Mouse (Mus musculus) megakaryocyte, embryonic 14.5 days (primary cell): Measurements from ENCODE around the gene Fam174a. TPM values are rescaled to one million over a fixed set of nuclear protein-coding genes. Genes with fewer than 3 reads are reported as not detected.

Experiments
- H3K27me3 ChIP-seq: replicated peaks from 2 replicates; pipeline ENCODE3; 2012; ENCODE audit warnings: inconsistent platforms
- H3K36me3 ChIP-seq: replicated peaks from 2 replicates; pipeline ENCODE3; 2012; ENCODE audit warnings: low read length, inconsistent platforms, mixed read lengths
- H3K4me1 ChIP-seq: 2 replicates; pipeline ENCODE4 v1.6.1; 2012; ENCODE audit warnings: inconsistent platforms
- H3K4me3 ChIP-seq: replicated peaks from 2 replicates; pipeline ENCODE3; 2012; ENCODE audit warnings: moderate library complexity, mild to moderate bottlenecking, inconsistent platforms
- H3K9me3 ChIP-seq: 2 replicates; pipeline ENCODE4 v1.6.1; 2012; ENCODE audit warnings: inconsistent platforms
- FLI1 ChIP-seq: IDR thresholded peaks from 2 replicates; pipeline ENCODE4 v1.6.1; 2012; ENCODE audit warnings: low read length, inconsistent platforms, mixed read lengths
- GATA1 ChIP-seq: IDR thresholded peaks from 3 replicates; pipeline ENCODE4 v1.6.1; 2012; ENCODE audit warnings: mixed read lengths, low read length, inconsistent platforms, borderline replicate concordance
- polyA plus RNA-seq: library from polyadenylated mRNA; stranded (reverse); fragments of >175 nt; gene quantifications from 2 replicates; pipeline ENCODE4 v1.2.3, GENCODE M21; 2012; ENCODE audit warnings: low replicate concordance; ENCODE audit not compliant: insufficient read depth

Fam174a gene
- polyA plus RNA-seq, 1 experiment = 49.7 TPM

DNA sequence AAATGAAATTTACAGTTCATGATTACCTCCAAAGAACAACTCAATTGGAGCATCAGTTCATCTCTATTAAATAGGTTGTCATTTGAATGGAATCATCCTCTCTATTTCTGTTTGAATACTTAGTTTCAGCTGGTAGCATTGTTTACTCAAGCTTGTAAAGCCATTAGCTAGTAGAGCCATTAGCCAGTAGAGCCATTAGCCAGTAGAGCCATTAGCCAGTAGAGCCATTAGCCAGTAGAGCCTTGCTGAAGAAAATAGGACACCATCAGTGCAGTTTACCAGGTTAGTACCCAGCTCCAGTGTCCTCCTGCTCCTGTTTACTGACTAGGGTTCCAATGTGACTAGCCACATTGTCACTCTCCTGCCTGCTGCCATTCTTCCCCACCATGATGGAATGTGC lies 13.4 kb downstream of the Fam174a start:
- H3K4me3 ChIP-seq = no peak overlapping the region
- no peak for TF ChIP-seq FLI1
- TF ChIP-seq GATA1 = no peak

DNA sequence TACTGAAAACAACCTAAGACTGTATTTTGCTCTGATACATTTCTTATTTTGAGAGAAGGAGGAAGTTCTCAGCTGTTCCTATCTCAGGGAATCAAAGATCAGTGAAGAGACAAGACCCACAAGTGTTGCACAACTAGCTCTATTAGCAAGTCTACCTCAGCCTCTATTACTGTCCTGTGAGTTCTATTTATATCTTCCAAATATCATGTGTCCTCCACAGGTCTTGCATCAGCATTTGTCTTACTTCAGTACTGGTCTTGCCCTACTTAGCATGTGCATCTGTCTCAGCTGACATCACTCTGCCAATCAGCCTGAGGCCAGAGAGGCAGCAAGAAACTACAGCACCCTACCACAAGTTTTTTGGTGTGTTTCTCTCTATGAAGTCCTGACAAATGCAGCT lies 26.2 kb downstream of the Fam174a start:
- Histone ChIP-seq H3K4me3 (no peak overlapping the region), H3K9me3 (0 out of 2 replicates have a peak, but pooled peaks cover 3% of the 10 kb centered on the region), H3K4me1 (no peaks in the 10 kb centered on the region), H3K27me3 (no peaks in the 10 kb centered on the region), H3K36me3 (peaks cover 9% of the 10 kb centered on the region)
- no peak for TF ChIP-seq GATA1
- no peak for TF ChIP-seq FLI1

More for the DNA sequence above, 13.4 kb downstream of the Fam174a start:
- Histone ChIP-seq H3K36me3 (peaks cover 48% of the 10 kb centered on the region), H3K4me1 (peaks cover 9% of the 10 kb centered on the region), H3K27me3 (no peaks in the 10 kb centered on the region), H3K9me3 (peaks cover 5% of the 10 kb centered on the region; the same call in 1 of the 2 replicates)

DNA sequence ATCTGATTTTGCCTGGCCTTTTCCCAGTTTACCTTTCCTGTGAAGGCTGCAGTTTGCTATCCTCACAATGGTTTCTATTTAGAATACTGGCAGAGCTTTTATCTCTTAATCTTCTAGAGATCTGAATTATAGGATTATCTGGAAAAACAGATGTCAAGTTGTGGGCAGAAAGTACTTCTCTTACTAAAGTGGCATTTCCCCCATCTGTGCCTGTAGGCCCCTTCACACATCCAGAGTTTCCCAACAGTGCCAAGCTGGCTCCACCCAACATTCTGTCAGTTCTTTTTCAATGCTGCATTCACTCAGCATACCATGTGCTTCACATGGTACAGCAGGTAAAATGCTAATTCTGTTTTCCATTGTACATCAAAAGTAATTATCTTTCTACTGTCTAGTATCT lies 28.8 kb downstream of the Fam174a start:
- H3K36me3 ChIP-seq = no peaks in the 10 kb centered on the region
- H3K4me1 ChIP-seq = no peaks in the 10 kb centered on the region
- TF ChIP-seq GATA1 = no peak
- no peak for TF ChIP-seq FLI1
- H3K27me3 ChIP-seq = no peaks in the 10 kb centered on the region
- 0 out of 2 replicates have a peak, but pooled peaks cover 3% of the 10 kb centered on the region for H3K9me3 ChIP-seq
- no peak overlapping the region for H3K4me3 ChIP-seq

DNA sequence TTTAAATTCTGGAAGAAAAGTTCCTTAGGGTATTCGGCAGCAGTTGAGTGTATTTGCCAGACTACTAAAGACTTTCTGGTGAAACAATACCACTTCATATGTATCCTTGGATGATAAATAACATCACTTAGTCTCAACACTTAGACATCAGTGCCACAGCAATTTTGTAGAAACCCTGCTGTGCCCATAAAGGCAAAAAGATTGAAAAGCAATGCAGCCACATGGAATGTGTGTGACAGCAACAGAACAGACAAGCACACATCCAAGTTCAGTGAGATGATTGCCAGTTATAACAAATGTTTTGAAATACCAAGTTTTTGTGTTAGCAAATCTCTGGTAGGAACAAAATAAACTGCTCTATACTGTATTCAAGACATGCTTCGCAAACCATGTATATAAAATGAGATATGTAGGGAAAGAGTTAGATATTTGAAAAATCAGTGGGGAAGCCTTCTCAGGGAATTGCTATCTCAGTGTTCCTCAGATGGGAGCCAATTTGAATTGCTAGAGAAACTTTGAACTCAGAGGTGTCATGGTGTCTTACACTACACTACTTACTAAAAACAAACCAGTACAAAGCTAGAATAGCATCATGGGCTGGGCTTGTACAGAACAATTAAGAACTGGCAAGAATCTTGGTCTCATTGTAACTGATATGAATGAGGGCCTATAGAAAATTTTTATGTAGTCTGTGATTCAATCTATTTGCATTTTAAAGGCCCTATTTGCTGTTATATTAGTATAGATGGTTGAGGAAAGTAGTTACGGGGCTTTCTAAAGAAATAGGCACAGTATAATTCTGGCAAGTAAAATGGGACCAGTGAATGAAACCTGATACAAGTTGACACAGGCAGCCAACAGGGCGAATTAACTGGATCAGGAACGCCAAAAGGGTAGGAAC lies 30.4 kb downstream of the Fam174a start:
- Histone ChIP-seq H3K36me3 (no peaks in the 10 kb centered on the region), H3K27me3 (no peaks in the 10 kb centered on the region), H3K4me3 (no peak overlapping the region), H3K4me1 (no peaks in the 10 kb centered on the region), H3K9me3 (0 out of 2 replicates have a peak, but pooled peaks cover 3% of the 10 kb centered on the region)
- no peak for TF ChIP-seq GATA1

DNA sequence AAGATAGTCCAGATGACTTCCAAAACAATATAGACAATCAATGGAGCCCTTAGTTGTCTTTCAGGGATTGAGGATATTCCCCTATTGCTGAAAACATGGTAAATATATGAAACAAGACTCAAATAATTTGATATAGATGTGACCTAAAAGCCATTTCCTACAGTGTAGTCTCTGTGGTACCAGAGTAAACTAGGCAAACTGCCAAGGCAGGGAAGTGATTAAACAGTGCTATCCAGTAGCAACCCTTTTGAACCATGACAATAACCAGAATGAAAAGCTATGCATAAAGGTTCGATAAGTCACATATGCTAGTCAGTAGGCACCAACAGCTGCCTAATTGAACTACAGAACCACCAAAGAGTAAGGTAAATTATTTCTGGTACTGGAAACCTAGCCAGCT lies 40.7 kb downstream of the Fam174a start:
- H3K27me3 ChIP-seq = no peaks in the 10 kb centered on the region
- no peaks in the 10 kb centered on the region for H3K9me3 ChIP-seq
- no peak for TF ChIP-seq FLI1
- no peak for TF ChIP-seq GATA1
- H3K4me1 ChIP-seq = 0 out of 2 replicates have a peak, but pooled peaks cover 2% of the 10 kb centered on the region
- no peak overlapping the region for H3K4me3 ChIP-seq
- no peaks in the 10 kb centered on the region for H3K36me3 ChIP-seq

DNA sequence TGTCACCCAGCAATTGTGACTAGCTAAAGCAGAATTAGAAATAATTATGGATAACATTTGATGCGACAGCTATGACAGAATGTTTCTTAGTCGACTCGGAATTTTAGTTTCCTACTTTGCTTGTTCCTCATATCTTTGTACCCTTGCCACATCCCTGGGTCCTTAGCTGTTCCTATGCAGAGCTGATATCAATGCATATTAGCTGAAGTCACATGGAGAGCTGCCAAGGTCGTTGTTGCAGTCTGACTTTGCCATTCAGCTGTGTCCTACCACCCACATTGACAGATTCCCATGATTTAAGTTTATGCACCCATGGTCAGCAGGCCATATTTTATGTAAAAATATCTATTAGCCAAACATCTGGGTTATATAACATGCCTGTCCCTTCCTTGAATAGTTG lies 43.5 kb downstream of the Fam174a start:
- no peaks in the 10 kb centered on the region for H3K27me3 ChIP-seq
- H3K36me3 ChIP-seq = no peaks in the 10 kb centered on the region
- H3K9me3 ChIP-seq = no peaks in the 10 kb centered on the region
- TF ChIP-seq FLI1 (no peak), GATA1 (no peak)
- no peak overlapping the region for H3K4me3 ChIP-seq
- H3K4me1 ChIP-seq = 0 out of 2 replicates have a peak, but pooled peaks cover 2% of the 10 kb centered on the region

DNA sequence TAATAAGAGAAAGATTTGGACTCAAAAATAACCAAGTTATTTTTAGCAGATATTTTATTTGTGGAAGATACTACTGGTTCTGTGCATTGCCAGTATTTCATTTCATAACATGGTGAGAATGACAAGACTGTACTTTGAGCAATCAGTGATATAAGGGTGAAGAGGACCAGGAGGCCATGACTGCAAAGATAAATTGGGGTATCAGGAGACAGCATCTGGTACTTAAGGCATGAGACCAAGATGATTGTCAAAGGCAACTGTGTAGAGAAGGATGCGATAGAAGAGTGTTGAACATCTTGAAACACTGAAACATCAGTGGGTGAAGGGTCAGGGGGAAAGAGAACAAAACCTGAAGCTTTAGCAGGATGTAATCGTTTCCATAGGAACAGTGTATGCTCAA lies 50.3 kb downstream of the Fam174a start:
- no peaks in the 10 kb centered on the region; the same call in 1 of the 2 replicates for H3K4me1 ChIP-seq
- H3K9me3 ChIP-seq = no peaks in the 10 kb centered on the region
- H3K4me3 ChIP-seq = no peak overlapping the region
- no peak for TF ChIP-seq GATA1
- TF ChIP-seq FLI1 = no peak
- no peaks in the 10 kb centered on the region for H3K36me3 ChIP-seq
- no peaks in the 10 kb centered on the region for H3K27me3 ChIP-seq

DNA sequence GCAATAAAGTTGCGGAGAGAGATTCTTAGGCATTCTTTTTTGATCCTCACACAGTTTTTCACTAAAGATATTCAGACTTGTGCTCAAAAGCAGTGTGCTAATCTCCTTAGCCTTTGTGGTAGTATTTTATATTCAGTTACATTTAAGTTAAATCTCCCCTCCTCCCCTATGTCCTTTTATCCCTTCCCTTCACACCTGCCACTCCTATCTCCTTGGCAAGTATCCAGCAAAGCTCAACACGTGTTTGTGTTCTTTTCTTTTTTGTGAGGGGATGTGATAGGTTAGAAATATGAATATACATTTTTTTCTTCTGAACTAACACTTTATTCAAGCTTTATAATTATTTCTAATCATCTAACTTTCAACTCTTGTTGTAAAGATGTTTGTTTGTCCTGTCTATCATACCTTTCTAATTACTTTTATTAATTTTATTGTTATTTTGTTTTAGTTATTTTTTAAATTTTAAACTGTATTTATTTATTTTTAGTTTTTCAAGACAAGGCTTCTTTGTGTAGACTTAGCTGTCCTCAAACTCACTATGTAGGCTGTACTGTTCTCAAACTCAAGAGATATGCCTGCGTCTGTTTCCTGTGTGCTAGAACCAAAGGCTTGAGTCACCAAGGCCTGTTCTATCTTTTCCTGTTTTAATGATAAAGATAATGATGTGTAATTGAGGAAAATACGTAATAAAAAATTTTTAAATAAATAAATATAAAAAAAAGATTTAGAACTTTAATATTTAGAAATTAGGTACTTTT lies 53.4 kb downstream of the Fam174a start:
- Histone ChIP-seq H3K9me3 (no peaks in the 10 kb centered on the region), H3K4me3 (no peak overlapping the region), H3K4me1 (no peaks in the 10 kb centered on the region; the same call in 1 of the 2 replicates), H3K36me3 (no peaks in the 10 kb centered on the region), H3K27me3 (no peaks in the 10 kb centered on the region)
- TF ChIP-seq GATA1 (no peak), FLI1 (no peak)

DNA sequence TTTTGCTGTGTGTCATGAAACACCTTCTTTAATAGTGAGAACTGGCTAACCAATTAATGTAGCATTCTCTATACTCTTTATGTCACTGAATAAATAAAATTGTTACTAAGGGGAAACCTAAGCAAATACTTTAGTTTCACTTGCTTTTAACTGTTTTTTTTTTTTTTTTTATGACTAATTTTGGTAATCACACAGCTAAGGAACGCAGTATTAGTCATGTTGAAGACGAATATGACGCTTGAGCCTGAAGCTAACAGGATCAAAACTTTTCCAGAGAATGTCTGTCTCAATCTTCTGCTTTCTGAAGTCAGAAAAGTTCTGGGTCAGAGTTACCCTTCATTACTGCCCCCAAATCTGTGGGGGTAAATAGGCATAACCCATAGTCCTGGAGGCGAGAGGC lies 54.3 kb downstream of the Fam174a start:
- Histone ChIP-seq H3K27me3 (no peaks in the 10 kb centered on the region), H3K9me3 (no peaks in the 10 kb centered on the region), H3K4me3 (no peak overlapping the region), H3K36me3 (no peaks in the 10 kb centered on the region), H3K4me1 (no peaks in the 10 kb centered on the region; the same call in 1 of the 2 replicates)
- TF ChIP-seq GATA1 = no peak
- no peak for TF ChIP-seq FLI1

DNA sequence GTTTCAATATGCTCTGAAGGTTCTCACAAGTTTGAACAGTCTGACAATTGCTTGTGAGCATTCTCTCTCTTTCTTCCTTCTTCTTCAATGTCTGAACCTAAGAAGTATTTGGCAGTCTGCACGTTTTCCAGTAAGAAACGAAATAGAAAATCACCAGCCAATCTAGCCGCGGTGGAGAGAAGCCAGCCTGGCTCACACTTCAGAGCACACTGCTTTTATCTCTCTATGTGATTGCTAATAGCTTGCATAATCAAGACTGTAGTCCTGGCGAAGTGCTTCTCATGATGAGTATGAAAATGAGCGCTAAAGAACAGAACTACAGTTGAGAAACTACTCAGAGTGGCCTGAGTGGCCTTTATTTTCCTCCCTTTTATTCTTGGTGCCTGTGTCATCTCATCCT lies 62.0 kb downstream of the Fam174a start:
- Histone ChIP-seq H3K4me1 (no peaks in the 10 kb centered on the region), H3K27me3 (no peaks in the 10 kb centered on the region), H3K36me3 (no peaks in the 10 kb centered on the region), H3K9me3 (no peaks in the 10 kb centered on the region), H3K4me3 (no peak overlapping the region)
- TF ChIP-seq FLI1 = no peak
- TF ChIP-seq GATA1 = no peak
